Mouse (Mus musculus): ENCODE results near the gene 4930519G04Rik. TPM values are rescaled to one million over a fixed set of nuclear protein-coding genes. Genes with fewer than 3 reads are reported as not detected.

The 4930519G04Rik gene
- polyA plus RNA-seq, 1 experiment from 2014 or later: not detected

GRCm38 (mm10) chr5:114809181-114809756, 44.2 kb upstream of the 4930519G04Rik start:
- H3K9ac ChIP-seq (ENCODE audit: low read length): no peak overlapping the region
- DNase-seq (ENCODE audit: low spot score): no peak
- H3K27ac ChIP-seq (ENCODE audit: low read depth, low read length): 0 out of 2 replicates have a peak overlapping the region, but pooled peaks have one; percentile 6
- no peak overlapping the region for H3K4me2 ChIP-seq (ENCODE audit: low read depth)
- peaks cover 2% of the 10 kb centered on the region; the same call in 1 of the 2 replicates for H3K4me1 ChIP-seq (ENCODE audit: control insufficient read depth, insufficient read depth, low read length)
- 82% methylated on average over 10 of the region's 10 CpGs for WGBS
- H3K4me3 ChIP-seq (ENCODE audit: low read depth, low read length): no peak overlapping the region
- no peaks in the 10 kb centered on the region for H3K9me3 ChIP-seq (ENCODE audit: control insufficient read depth, low read length)
- no peaks in the 10 kb centered on the region for H3K27me3 ChIP-seq (ENCODE audit: control insufficient read depth, insufficient read depth, low read length)
- ATAC-seq (ENCODE audit: insufficient read depth, low FRiP score, low TSS enrichment): no peak
- H3K36me3 ChIP-seq (ENCODE audit: control insufficient read depth, insufficient read depth, low read length): peaks cover 9% of the 10 kb centered on the region

DNA sequence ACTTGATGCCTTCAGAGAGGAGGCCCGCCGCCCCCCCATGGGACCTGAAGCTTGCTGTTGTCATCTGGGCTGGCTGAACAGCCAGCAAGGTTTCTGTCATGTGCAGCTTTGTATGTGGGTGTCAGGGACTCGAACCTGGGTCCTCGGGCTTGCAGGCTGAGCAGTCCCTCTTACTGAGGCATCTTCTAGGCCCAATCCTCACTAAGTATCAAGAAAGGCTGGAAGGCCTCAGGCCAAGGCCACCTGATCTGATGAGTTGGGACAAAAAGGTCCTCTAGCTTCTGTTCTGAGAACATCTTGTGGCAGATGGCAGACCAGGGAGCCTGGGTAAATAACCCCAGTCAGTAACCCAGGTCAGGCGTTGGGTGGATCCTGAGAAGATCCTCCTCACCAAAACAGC, 43.6 kb upstream of the 4930519G04Rik start:
- H3K27ac ChIP-seq (ENCODE audit: low read depth, low read length): no peak overlapping the region
- H3K27me3 ChIP-seq (ENCODE audit: control insufficient read depth, insufficient read depth, low read length): no peaks in the 10 kb centered on the region
- no peak for DNase-seq (ENCODE audit: low spot score)
- H3K4me1 ChIP-seq (ENCODE audit: control insufficient read depth, insufficient read depth, low read length): peaks cover 2% of the 10 kb centered on the region; the same call in 1 of the 2 replicates
- H3K36me3 ChIP-seq (ENCODE audit: control insufficient read depth, insufficient read depth, low read length): peaks cover 5% of the 10 kb centered on the region; the same call in 1 of the 2 replicates
- H3K4me2 ChIP-seq (ENCODE audit: low read depth): no peak overlapping the region
- no peak overlapping the region for H3K9ac ChIP-seq (ENCODE audit: low read length)
- ATAC-seq (ENCODE audit: insufficient read depth, low FRiP score, low TSS enrichment): no peak
- no peak overlapping the region for H3K4me3 ChIP-seq (ENCODE audit: low read depth, low read length)
- 94% methylated on average over 5 of the region's 5 CpGs for WGBS
- no peaks in the 10 kb centered on the region for H3K9me3 ChIP-seq (ENCODE audit: control insufficient read depth, low read length)

DNA sequence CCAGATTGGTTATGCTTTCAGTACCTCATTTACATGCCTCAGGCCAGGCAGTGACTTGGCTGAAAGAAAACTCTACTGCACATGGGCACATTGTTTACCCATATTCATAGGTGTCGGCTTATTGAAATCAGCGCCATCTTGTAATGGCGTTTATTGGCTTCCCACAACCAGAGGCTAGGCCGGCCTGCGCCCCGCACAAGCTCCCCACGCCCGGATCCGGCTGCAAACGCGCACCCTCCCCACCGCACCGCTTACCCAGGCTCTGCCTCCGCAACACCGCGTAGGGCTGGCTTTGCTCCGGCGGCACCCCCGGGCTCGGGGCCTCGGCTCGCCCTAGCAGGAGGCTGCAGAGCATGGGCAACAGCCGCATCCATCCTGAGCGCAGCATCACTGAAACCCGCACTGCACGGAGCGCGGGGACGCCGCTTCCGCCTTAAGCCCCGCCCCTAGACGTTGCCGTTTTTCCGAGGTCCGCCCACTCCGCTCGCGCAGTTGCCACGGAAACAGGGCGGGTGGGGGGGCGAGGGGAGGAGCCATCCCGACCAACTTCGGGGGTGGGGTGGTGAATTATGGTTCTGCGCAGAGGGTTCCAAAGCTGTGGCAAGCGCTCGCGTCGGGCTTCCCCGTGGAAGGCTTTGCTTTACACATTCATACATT, 39.8 kb upstream of the 4930519G04Rik start:
- under 1% methylated on average over 42 of the region's 50 CpGs for WGBS
- ATAC-seq (ENCODE audit: insufficient read depth, low FRiP score, low TSS enrichment) (peak; percentile 94), DNase-seq (ENCODE audit: low spot score) (peak; percentile 90)
- peak overlapping the region; percentile 49 for H3K4me2 ChIP-seq (ENCODE audit: low read depth)
- H3K36me3 ChIP-seq (ENCODE audit: control insufficient read depth, insufficient read depth, low read length): no peaks in the 10 kb centered on the region
- no peaks in the 10 kb centered on the region for H3K9me3 ChIP-seq (ENCODE audit: control insufficient read depth, low read length)
- peaks cover 2% of the 10 kb centered on the region; the same call in 1 of the 2 replicates for H3K4me1 ChIP-seq (ENCODE audit: control insufficient read depth, insufficient read depth, low read length)
- peak overlapping the region; percentile 89 for H3K9ac ChIP-seq (ENCODE audit: low read length)
- peak overlapping the region; percentile 86 for H3K27ac ChIP-seq (ENCODE audit: low read depth, low read length)
- H3K4me3 ChIP-seq (ENCODE audit: low read depth, low read length): peak overlapping the region; percentile 90
- H3K27me3 ChIP-seq (ENCODE audit: control insufficient read depth, insufficient read depth, low read length): no peaks in the 10 kb centered on the region

DNA sequence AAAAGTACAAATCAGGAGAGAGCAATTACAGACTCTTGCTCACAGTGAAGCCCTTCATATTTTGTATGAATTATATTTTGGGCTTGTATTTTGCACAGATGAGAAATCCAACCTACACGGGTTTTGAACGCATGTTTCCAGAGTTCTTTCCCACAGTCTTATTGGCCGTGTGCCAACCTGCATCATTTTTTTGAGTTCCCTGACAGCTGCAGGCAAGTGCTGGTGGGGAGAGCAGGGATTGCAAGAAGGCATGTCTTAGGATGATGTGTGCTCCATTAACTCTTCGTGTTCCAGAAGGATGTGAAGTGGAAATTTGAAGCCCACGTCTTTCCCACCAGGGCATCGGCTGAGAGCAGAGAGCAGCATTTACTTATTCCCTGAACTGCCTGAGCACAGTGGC, 36.9 kb upstream of the 4930519G04Rik start:
- H3K4me1 ChIP-seq (ENCODE audit: control insufficient read depth, insufficient read depth, low read length): peaks cover 2% of the 10 kb centered on the region; the same call in 1 of the 2 replicates
- no peaks in the 10 kb centered on the region for H3K9me3 ChIP-seq (ENCODE audit: control insufficient read depth, low read length)
- DNase-seq (ENCODE audit: low spot score) (no peak), ATAC-seq (ENCODE audit: insufficient read depth, low FRiP score, low TSS enrichment) (no peak)
- H3K4me2 ChIP-seq (ENCODE audit: low read depth): no peak overlapping the region
- H3K4me3 ChIP-seq (ENCODE audit: low read depth, low read length): no peak overlapping the region
- H3K27me3 ChIP-seq (ENCODE audit: control insufficient read depth, insufficient read depth, low read length): no peaks in the 10 kb centered on the region
- WGBS: 72% methylated on average over 6 of the region's 6 CpGs
- no peak overlapping the region for H3K27ac ChIP-seq (ENCODE audit: low read depth, low read length)
- no peaks in the 10 kb centered on the region for H3K36me3 ChIP-seq (ENCODE audit: control insufficient read depth, insufficient read depth, low read length)
- H3K9ac ChIP-seq (ENCODE audit: low read length): no peak overlapping the region

DNA sequence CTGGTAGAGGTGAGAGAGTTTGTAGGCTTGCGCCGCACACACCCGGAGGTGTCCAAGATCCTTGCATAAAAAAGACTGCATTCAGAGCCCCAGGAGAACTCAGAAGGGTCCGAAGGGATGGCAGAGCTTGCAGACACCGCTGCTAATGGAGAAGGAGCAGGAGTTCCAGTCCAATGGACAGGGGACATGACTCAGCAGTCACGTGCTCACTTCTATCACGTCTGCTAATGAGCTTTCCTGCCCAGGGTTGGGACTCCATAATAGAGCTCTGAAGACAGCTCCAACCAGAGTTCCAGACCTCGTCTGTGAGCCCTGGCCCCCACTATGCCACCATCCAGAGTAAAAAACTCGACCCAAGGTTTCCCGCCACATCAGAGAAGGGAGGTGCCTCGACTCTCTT, 35.3 kb upstream of the 4930519G04Rik start:
- H3K36me3 ChIP-seq (ENCODE audit: control insufficient read depth, insufficient read depth, low read length): no peaks in the 10 kb centered on the region
- ATAC-seq (ENCODE audit: insufficient read depth, low FRiP score, low TSS enrichment): no peak
- WGBS: 80% methylated on average over 11 of the region's 11 CpGs
- H3K9me3 ChIP-seq (ENCODE audit: control insufficient read depth, low read length): no peaks in the 10 kb centered on the region
- DNase-seq (ENCODE audit: low spot score): no peak
- H3K4me3 ChIP-seq (ENCODE audit: low read depth, low read length): no peak overlapping the region
- H3K4me1 ChIP-seq (ENCODE audit: control insufficient read depth, insufficient read depth, low read length): no peaks in the 10 kb centered on the region
- no peak overlapping the region for H3K9ac ChIP-seq (ENCODE audit: low read length)
- H3K4me2 ChIP-seq (ENCODE audit: low read depth): no peak overlapping the region
- H3K27ac ChIP-seq (ENCODE audit: low read depth, low read length): no peak overlapping the region
- no peaks in the 10 kb centered on the region for H3K27me3 ChIP-seq (ENCODE audit: control insufficient read depth, insufficient read depth, low read length)

DNA sequence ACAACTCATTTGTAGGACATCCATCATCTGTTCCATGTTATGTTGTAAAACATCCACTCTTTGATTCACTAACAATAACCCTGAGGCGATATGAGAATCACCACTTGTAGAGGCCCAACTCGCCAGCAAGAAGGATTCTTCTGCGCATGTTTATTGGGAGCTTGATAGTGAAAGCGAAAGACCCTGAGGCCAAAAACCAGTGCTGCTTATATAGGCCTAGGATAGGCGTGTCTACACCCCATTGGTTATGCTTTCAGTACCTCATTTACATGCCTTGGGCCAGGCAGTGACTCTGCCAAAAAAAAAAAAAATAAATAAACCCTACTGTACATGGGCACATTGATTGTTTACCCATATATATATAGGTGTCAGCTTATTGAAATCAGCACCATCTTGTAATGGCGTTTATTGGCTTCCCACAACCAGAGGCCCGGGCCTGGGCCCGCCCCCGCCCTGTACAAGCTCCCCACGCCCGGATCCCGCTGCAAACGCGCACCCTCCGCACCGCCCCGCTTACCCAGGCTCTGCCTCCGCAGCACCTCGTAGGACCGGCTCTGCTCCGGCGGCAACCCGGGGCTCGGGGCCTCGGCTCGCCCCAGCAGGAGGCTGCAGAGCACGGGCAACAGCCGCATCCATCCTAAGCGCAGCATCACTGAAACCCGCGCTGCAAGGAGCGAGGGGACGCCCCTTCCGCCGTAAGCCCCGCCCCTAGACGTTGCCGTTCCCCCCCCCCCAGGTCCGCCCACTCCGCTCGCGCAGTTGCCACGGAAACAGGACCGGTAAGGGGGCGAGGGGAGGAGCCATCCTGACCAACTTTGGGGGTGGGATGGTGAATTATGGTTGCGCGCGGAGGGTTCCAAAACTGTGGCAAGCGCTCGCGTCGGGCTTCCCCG, 30.4 kb upstream of the 4930519G04Rik start, which contains the start of gene 1500011B03Rik:
Gene 1500011B03Rik (minus strand): TSS at position 673 of the 893 bp plus-strand sequence.
- no peaks in the 10 kb centered on the region for H3K36me3 ChIP-seq (ENCODE audit: control insufficient read depth, insufficient read depth, low read length)

DNA sequence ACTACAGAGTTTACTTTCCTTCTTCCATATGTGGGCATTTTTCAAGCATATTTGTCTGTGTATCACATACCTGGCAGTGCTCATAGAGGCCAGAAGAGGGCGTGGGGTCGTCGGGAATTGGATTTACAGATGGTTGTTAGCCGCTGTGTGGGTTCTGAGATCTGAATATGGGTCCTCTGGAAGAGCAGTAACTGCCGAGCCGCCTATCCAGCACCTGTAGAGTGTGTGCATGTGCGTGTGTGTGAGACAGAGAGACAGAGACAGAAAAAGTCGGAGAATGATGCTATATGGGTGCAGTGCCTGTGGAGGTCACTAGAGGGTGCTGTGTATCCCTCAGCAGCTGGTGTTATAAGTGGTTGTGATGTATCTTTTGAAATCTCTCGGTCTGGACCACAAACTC, 29.3 kb upstream of the 4930519G04Rik start:
- H3K4me3 ChIP-seq (ENCODE audit: low read depth, low read length): no peak overlapping the region
- 19% methylated on average over 9 of the region's 9 CpGs for WGBS
- DNase-seq (ENCODE audit: low spot score) (peak; percentile 68), ATAC-seq (ENCODE audit: insufficient read depth, low FRiP score, low TSS enrichment) (peak; percentile 36; the same call in 1 of the 2 replicates)
- H3K4me1 ChIP-seq (ENCODE audit: control insufficient read depth, insufficient read depth, low read length): 0 out of 2 replicates have a peak, but pooled peaks cover 2% of the 10 kb centered on the region
- no peak overlapping the region for H3K9ac ChIP-seq (ENCODE audit: low read length)
- no peaks in the 10 kb centered on the region for H3K27me3 ChIP-seq (ENCODE audit: control insufficient read depth, insufficient read depth, low read length)
- no peaks in the 10 kb centered on the region for H3K36me3 ChIP-seq (ENCODE audit: control insufficient read depth, insufficient read depth, low read length)
- no peaks in the 10 kb centered on the region; the same call in 1 of the 2 replicates for H3K9me3 ChIP-seq (ENCODE audit: control insufficient read depth, low read length)
- no peak overlapping the region for H3K4me2 ChIP-seq (ENCODE audit: low read depth)
- no peak overlapping the region for H3K27ac ChIP-seq (ENCODE audit: low read depth, low read length)

More for the DNA sequence above, 30.4 kb upstream of the 4930519G04Rik start, which contains the start of gene 1500011B03Rik:
- Histone ChIP-seq H3K27me3 (ENCODE audit: control insufficient read depth, insufficient read depth, low read length) (no peaks in the 10 kb centered on the region), H3K4me2 (ENCODE audit: low read depth) (peak within 1 kb of the TSS; percentile 54), H3K9me3 (ENCODE audit: control insufficient read depth, low read length) (no peaks in the 10 kb centered on the region; the same call in 1 of the 2 replicates), H3K4me3 (ENCODE audit: low read depth, low read length) (peak within 1 kb of the TSS; percentile 76), H3K4me1 (ENCODE audit: control insufficient read depth, insufficient read depth, low read length) (0 out of 2 replicates have a peak, but pooled peaks cover 2% of the 10 kb centered on the region), H3K27ac (ENCODE audit: low read depth, low read length) (peak within 1 kb of the TSS; percentile 74), H3K9ac (ENCODE audit: low read length) (peak within 1 kb of the TSS; percentile 71)
- DNase-seq (ENCODE audit: low spot score) (peak; percentile 90), ATAC-seq (ENCODE audit: insufficient read depth, low FRiP score, low TSS enrichment) (peak; percentile 82)
- WGBS: 8% methylated on average over 49 of the region's 53 CpGs

DNA sequence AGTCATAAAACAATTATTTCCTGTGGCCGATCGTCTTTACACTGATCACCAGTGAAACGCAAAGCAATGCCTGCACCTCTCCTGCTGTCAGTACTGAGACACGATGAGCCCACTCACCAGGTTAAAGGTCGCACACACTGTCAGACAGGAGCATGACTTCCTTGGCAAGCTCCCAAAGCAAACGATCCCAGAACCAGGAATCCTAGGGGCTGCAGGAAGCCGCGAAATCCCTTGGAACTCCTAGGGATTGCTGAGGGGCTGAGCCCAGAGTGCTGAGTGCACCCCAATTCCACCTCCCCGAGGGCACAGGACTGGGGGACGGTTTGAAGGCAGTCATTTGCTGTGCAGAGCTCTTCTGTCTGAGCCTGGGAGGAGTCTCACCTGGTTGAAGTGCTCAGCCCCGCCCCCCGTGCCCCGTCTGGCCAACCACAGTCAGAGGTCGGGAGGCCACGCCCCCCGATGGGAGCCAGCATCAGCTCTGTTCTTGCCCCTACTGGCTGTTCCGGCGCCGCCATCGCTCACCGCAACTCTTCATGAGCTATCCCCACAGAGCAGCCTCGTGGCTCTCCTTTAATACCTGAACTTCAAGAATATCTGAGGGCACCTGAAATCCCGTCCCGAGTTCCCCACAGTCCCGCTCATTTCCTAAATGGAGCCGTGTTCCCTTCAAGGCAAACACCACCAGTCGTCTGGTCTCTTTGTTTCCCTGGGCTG, 27.3 kb upstream of the 4930519G04Rik start:
- Histone ChIP-seq H3K9me3 (ENCODE audit: control insufficient read depth, low read length) (no peaks in the 10 kb centered on the region; the same call in 1 of the 2 replicates), H3K4me2 (ENCODE audit: low read depth) (peak overlapping the region; percentile 54), H3K9ac (ENCODE audit: low read length) (peak overlapping the region; percentile 61), H3K4me1 (ENCODE audit: control insufficient read depth, insufficient read depth, low read length) (0 out of 2 replicates have a peak, but pooled peaks cover 2% of the 10 kb centered on the region), H3K27ac (ENCODE audit: low read depth, low read length) (peak overlapping the region; percentile 17; the same call in 1 of the 2 replicates), H3K36me3 (ENCODE audit: control insufficient read depth, insufficient read depth, low read length) (no peaks in the 10 kb centered on the region), H3K27me3 (ENCODE audit: control insufficient read depth, insufficient read depth, low read length) (no peaks in the 10 kb centered on the region), H3K4me3 (ENCODE audit: low read depth, low read length) (peak overlapping the region; percentile 6)
- 9% methylated on average over 27 of the region's 27 CpGs for WGBS
- peak; percentile 91 for DNase-seq (ENCODE audit: low spot score)
- ATAC-seq (ENCODE audit: insufficient read depth, low FRiP score, low TSS enrichment): peak; percentile 49
